Mouse (Mus musculus) right cerebral cortex, postnatal 25 days (tissue): ENCODE measurements around the gene AC129217.1.
"Not testable (repeated sequence)": the region's sequence is repeated elsewhere in the genome, so short reads cannot be mapped to it uniquely, and the experiment has no call there.

Experiments
- DNase-seq: peaks from one replicate; pipeline ENCODE4 v3.0.0; 2022

AC129217.1 gene

GRCm38 (mm10) chr19:8831262-8831661 lies 1.7 kb downstream of the AC129217.1 start:
- no peak for DNase-seq

GRCm38 (mm10) chr19:8832971-8833370 lies 3.4 kb downstream of the AC129217.1 start:
- no peak for DNase-seq

- not testable (repeated sequence) for DNase-seq
These were observed 6.8 kb downstream of the AC129217.1 start for GRCm38 (mm10) chr19:8836327-8836726.

GRCm38 (mm10) chr19:8837251-8837791 lies 7.7 kb downstream of the AC129217.1 start, which contains the start of gene Bscl2:
TSS of gene Bscl2 (plus strand) at chr19:8837467.
- peak; percentile 84 for DNase-seq

GRCm38 (mm10) chr19:8838041-8838730 lies 8.6 kb downstream of the AC129217.1 start:
- DNase-seq: peak; percentile 44

GRCm38 (mm10) chr19:8839103-8839907 lies 9.7 kb downstream of the AC129217.1 start, which contains the start of gene Gng3:
TSS of gene Gng3 (minus strand) at chr19:8839194.
- peak; percentile 85 for DNase-seq

- DNase-seq: peak; percentile 79
These were observed 10.6 kb downstream of the AC129217.1 start for GRCm38 (mm10) chr19:8839908-8840791.

- no peak for DNase-seq
These were observed 11.4 kb downstream of the AC129217.1 start for GRCm38 (mm10) chr19:8841012-8841411.

GRCm38 (mm10) chr19:8842961-8843360 lies 13.4 kb downstream of the AC129217.1 start:
- no peak for DNase-seq

GRCm38 (mm10) chr19:8844371-8845129 lies 15.0 kb downstream of the AC129217.1 start:
- peak; percentile 57 for DNase-seq

- DNase-seq: no peak
These were observed 18.8 kb downstream of the AC129217.1 start for GRCm38 (mm10) chr19:8848356-8848755.

GRCm38 (mm10) chr19:8850402-8850901 lies 20.9 kb downstream of the AC129217.1 start, which contains the start of gene Lrrn4cl:
TSS of gene Lrrn4cl (plus strand) at chr19:8850768.
- DNase-seq: no peak

GRCm38 (mm10) chr19:8851639-8852038 lies 22.1 kb downstream of the AC129217.1 start:
- DNase-seq: no peak

GRCm38 (mm10) chr19:8852236-8852928 lies 22.8 kb downstream of the AC129217.1 start:
- peak; percentile 32 for DNase-seq

- no peak for DNase-seq
These were observed 23.5 kb downstream of the AC129217.1 start for GRCm38 (mm10) chr19:8853117-8853516.

GRCm38 (mm10) chr19:8857689-8858088 lies 28.1 kb downstream of the AC129217.1 start:
- no peak for DNase-seq

- DNase-seq: no peak
These were observed 29.4 kb downstream of the AC129217.1 start for GRCm38 (mm10) chr19:8859018-8859417.

GRCm38 (mm10) chr19:8864265-8864664 lies 34.7 kb downstream of the AC129217.1 start:
- no peak for DNase-seq

GRCm38 (mm10) chr19:8870381-8870780 lies 40.8 kb downstream of the AC129217.1 start:
- DNase-seq: not testable (repeated sequence)

GRCm38 (mm10) chr19:8870838-8871237 lies 41.3 kb downstream of the AC129217.1 start:
- no peak for DNase-seq
